Mouse (Mus musculus) kidney, adult 2 months (tissue): Measurements from ENCODE around the gene Sorcs2. TPM values are rescaled to one million over a fixed set of nuclear protein-coding genes. Genes with fewer than 3 reads are reported as not detected.

Experiments
- DNase-seq: peaks from one replicate; pipeline ENCODE4 v3.0.0; 2021
- H3K27ac ChIP-seq: fragments of 200-500 bp; 2 replicates; pipeline ENCODE4 v1.5.1; 2012; ENCODE audit warnings: low read depth, low read length, control low read depth, inconsistent platforms; ENCODE audit not compliant: insufficient read depth
- H3K27me3 ChIP-seq: fragments of 200-500 bp; replicated peaks from 2 replicates; pipeline ENCODE4 v1.6.1; 2012; ENCODE audit warnings: mild to moderate bottlenecking, moderate library complexity, low read length, inconsistent platforms; ENCODE audit not compliant: control insufficient read depth, insufficient read depth
- H3K36me3 ChIP-seq: fragments of 200-500 bp; 2 replicates; pipeline ENCODE4 v1.6.1; 2012; ENCODE audit warnings: mild to moderate bottlenecking, moderate library complexity, low read length, inconsistent platforms; ENCODE audit not compliant: control insufficient read depth, insufficient read depth
- H3K4me1 ChIP-seq: fragments of 200-500 bp; 2 replicates; pipeline ENCODE4 v1.6.1; 2011; ENCODE audit warnings: low read length; ENCODE audit not compliant: control insufficient read depth, insufficient read depth
- H3K4me3 ChIP-seq: fragments of 200-500 bp; 2 replicates; pipeline ENCODE4 v1.5.1; 2011; ENCODE audit warnings: mild to moderate bottlenecking, low read depth, low read length, control low read depth; ENCODE audit not compliant: insufficient read depth
- CTCF ChIP-seq: fragments of 200-500 bp; conservative IDR thresholded peaks from 2 replicates; pipeline ENCODE4 v1.5.1; 2011; ENCODE audit warnings: low read depth, mild to moderate bottlenecking, control low read depth, low read length, moderate library complexity, mixed read lengths; ENCODE audit not compliant: insufficient read depth, insufficient read length
- POLR2A ChIP-seq: fragments of 200-500 bp; IDR thresholded peaks from one replicate; pipeline ENCODE4 v1.6.1; 2011; ENCODE audit warnings: low read depth, low read length, control low read depth
- WGBS: fragments of 180-500 bp; shearing (Covaris S2); methylation state at CpG from one replicate; pipeline ENCODE4 v1.1.7; 2018; 5-methylcytosine and 5-hydroxymethylcytosine counted together
- polyA plus RNA-seq: library from polyadenylated mRNA; depleted of rRNA; stranded (reverse); fragments of >200 nt; gene quantifications from 2 replicates; pipeline ENCODE4 v1.2.3, GENCODE M21; 2012

Sorcs2 gene
- polyA plus RNA-seq, 1 experiment: 1.9 TPM

DNA sequence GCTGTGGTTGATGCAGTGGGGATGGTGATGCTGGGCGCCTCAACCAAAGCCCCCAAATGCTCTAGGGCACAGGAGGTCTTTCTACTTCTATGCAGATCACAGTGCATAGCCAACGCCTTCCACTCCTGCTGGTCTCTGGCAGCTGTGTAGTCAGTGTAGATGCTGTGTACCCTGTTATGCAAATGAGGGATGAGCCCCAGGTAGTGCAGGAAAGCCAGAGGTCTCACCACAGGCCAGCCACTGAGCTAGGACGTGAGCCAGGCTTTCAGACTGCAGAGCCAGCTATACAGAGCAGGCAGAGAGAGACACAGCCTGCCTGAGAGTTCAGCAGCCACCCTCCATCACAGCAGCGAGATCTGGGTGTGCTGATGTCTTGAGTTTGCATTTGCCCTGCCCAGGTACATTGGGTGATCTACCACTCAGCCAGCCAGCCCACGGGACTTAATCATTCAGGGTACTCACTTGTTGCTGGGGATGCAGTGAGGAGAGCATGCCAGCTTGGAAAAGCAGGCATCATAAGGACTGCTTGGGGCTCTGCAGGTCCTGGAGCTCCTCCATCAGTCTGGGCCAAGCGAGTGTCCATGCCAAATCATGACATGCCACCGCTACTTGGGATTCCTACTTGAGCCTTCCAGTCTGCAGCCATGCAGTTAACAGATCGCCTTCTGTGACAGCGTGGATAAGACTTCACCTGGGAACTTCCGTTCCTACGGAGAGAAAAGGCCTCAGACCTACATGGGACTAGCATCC is 407.8 kb downstream of the Sorcs2 start:
- Histone ChIP-seq H3K27me3 (no peaks in the 10 kb centered on the region), H3K4me1 (no peaks in the 10 kb centered on the region), H3K36me3 (no peaks in the 10 kb centered on the region), H3K4me3 (no peak overlapping the region), H3K27ac (no peak overlapping the region)
- no peak for DNase-seq
- 82% methylated on average over 11 of the region's 11 CpGs for WGBS
- TF ChIP-seq CTCF: no peak
- no peak for TF ChIP-seq POLR2A

DNA sequence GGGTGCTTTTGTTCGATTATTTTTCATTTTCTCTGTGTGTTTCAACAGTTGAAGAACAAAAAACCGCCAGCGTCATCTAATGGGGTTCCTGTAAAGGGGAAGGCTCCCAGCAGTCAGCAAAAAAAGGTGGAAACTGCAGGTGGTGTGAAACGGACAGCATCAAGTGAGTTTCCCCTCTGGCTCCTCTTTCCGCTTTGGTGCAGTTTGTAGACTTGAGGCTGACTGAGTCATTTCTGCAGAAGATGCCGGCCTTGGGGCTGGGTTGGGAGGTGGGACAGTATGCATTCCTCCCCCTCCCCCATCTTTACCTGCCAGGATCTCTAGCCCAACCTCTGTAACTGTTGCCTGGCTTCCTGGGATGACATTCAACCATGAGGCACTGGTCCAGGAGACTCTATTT is 408.4 kb downstream of the Sorcs2 start:
- Histone ChIP-seq H3K4me1 (no peaks in the 10 kb centered on the region), H3K27ac (no peak overlapping the region), H3K4me3 (no peak overlapping the region), H3K36me3 (no peaks in the 10 kb centered on the region), H3K27me3 (no peaks in the 10 kb centered on the region)
- TF ChIP-seq CTCF: no peak
- TF ChIP-seq POLR2A: no peak
- WGBS: 89% methylated on average over 6 of the region's 6 CpGs
- no peak for DNase-seq

DNA sequence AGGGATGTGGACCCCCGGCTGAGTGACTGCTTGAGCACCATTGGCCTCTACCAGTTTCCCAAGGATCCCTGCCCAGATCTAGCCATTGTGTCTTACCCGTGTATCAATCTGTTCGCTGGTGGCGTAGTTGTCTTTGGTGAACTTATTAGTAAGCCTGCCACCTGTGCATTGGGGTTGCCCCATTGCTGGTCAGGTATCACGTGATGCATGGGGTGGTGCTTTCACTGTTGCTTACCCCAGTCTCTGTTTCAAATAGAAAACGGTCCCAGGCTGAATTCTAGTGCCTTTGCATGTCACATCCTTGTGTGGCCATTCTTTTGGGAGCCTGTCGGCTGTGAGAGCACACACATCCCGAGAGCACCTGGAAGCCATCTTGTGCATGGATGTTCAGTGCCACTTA is 409.9 kb downstream of the Sorcs2 start:
- H3K4me1 ChIP-seq: no peaks in the 10 kb centered on the region
- DNase-seq: no peak
- H3K4me3 ChIP-seq: no peak overlapping the region
- no peak for TF ChIP-seq CTCF
- H3K27me3 ChIP-seq: no peaks in the 10 kb centered on the region
- no peak overlapping the region for H3K27ac ChIP-seq
- no peaks in the 10 kb centered on the region for H3K36me3 ChIP-seq
- WGBS: 95% methylated on average over 8 of the region's 8 CpGs

- H3K27me3 ChIP-seq: no peaks in the 10 kb centered on the region
- H3K4me3 ChIP-seq: no peak overlapping the region
- no peak overlapping the region for H3K27ac ChIP-seq
- H3K36me3 ChIP-seq: no peaks in the 10 kb centered on the region
- TF ChIP-seq CTCF: no peak
- no peak for DNase-seq
- 87% methylated on average over 8 of the region's 8 CpGs for WGBS
- H3K4me1 ChIP-seq: no peaks in the 10 kb centered on the region
These were observed 412.3 kb downstream of the Sorcs2 start for GRCm38 (mm10) chr5:35985611-35986010.

- Histone ChIP-seq H3K4me1 (no peaks in the 10 kb centered on the region), H3K36me3 (no peaks in the 10 kb centered on the region), H3K4me3 (no peak overlapping the region), H3K27me3 (no peaks in the 10 kb centered on the region), H3K27ac (no peak overlapping the region)
- TF ChIP-seq CTCF (peak; percentile 94), POLR2A (no peak)
- WGBS: 47% methylated on average over 4 of the region's 4 CpGs
- DNase-seq: peak; percentile 58
These were observed 416.0 kb downstream of the Sorcs2 start for GRCm38 (mm10) chr5:35981976-35982375.

GRCm38 (mm10) chr5:35981341-35981740 is 416.6 kb downstream of the Sorcs2 start:
- H3K4me3 ChIP-seq: no peak overlapping the region
- no peaks in the 10 kb centered on the region for H3K36me3 ChIP-seq
- DNase-seq: no peak
- no peaks in the 10 kb centered on the region for H3K4me1 ChIP-seq
- TF ChIP-seq POLR2A (no peak), CTCF (no peak)
- H3K27me3 ChIP-seq: no peaks in the 10 kb centered on the region
- no peak overlapping the region for H3K27ac ChIP-seq
- WGBS: 75% methylated on average over 5 of the region's 5 CpGs

GRCm38 (mm10) chr5:35980542-35980941 is 417.4 kb downstream of the Sorcs2 start:
- TF ChIP-seq POLR2A (no peak), CTCF (no peak)
- Histone ChIP-seq H3K4me3 (no peak overlapping the region), H3K4me1 (no peaks in the 10 kb centered on the region), H3K27ac (no peak overlapping the region), H3K27me3 (no peaks in the 10 kb centered on the region), H3K36me3 (no peaks in the 10 kb centered on the region)
- WGBS: 76% methylated on average over 5 of the region's 5 CpGs
- DNase-seq: no peak
